Mouse (Mus musculus) limb, embryonic 14.5 days (tissue): Measurements from ENCODE around the gene Kirrel3. TPM values are rescaled to one million over a fixed set of nuclear protein-coding genes. Genes with fewer than 3 reads are reported as not detected.

Source experiments
- ATAC-seq: fragments of 200-750 bp; cut with Nextera tagmentation; 2 replicates; pipeline ENCODE4 v1.8.0; 2017; ENCODE audit warnings: low read depth, moderate number of reproducible peaks, moderate TSS enrichment; ENCODE audit not compliant: low FRiP score
- DNase-seq: peaks from one replicate; pipeline ENCODE4 v3.0.0-alpha.2; 2015; ENCODE audit warnings: low spot score
- H3K27ac ChIP-seq: fragments of 300-500 bp; sonication (generic); replicated peaks from 2 replicates; pipeline ENCODE4 v1.5.1; 2014; ENCODE audit warnings: low read depth, mild to moderate bottlenecking, low read length, moderate library complexity, mixed read lengths
- H3K27me3 ChIP-seq: fragments of 300-500 bp; sonication (generic); 2 replicates; pipeline ENCODE4 v1.6.1; 2014; ENCODE audit warnings: low read length, mixed read lengths; ENCODE audit not compliant: control insufficient read depth, insufficient read depth
- H3K36me3 ChIP-seq: fragments of 300-500 bp; sonication (generic); 2 replicates; pipeline ENCODE4 v1.6.1; 2014; ENCODE audit warnings: mild to moderate bottlenecking, low read length, moderate library complexity, mixed read lengths; ENCODE audit not compliant: control insufficient read depth, insufficient read depth
- H3K4me1 ChIP-seq: fragments of 300-500 bp; sonication (generic); 2 replicates; pipeline ENCODE4 v1.6.1; 2014; ENCODE audit warnings: antibody characterized with exemption, low read length, mixed read lengths; ENCODE audit not compliant: control insufficient read depth, insufficient read depth
- H3K4me2 ChIP-seq: fragments of 300-500 bp; sonication (generic); replicated peaks from 2 replicates; pipeline ENCODE4 v1.6.1; 2014; ENCODE audit warnings: low read depth, mild to moderate bottlenecking, low read length, moderate library complexity; ENCODE audit not compliant: severe bottlenecking
- H3K4me3 ChIP-seq: fragments of 300-500 bp; sonication (generic); replicated peaks from 2 replicates; pipeline ENCODE4 v1.5.1; 2014; ENCODE audit warnings: low read length
- H3K9ac ChIP-seq: fragments of 300-500 bp; sonication (generic); 2 replicates; pipeline ENCODE4 v1.6.1; 2014; ENCODE audit warnings: mild to moderate bottlenecking, low read depth, low read length, moderate library complexity; ENCODE audit not compliant: severe bottlenecking
- H3K9me3 ChIP-seq: fragments of 300-500 bp; sonication (generic); 2 replicates; pipeline ENCODE4 v1.6.1; 2016; ENCODE audit warnings: low read length; ENCODE audit not compliant: control insufficient read depth
- POLR2A ChIP-seq: fragments of 200-500 bp; IDR thresholded peaks from 2 replicates; pipeline ENCODE4 v1.8.0; 2012; ENCODE audit warnings: inconsistent platforms, mild to moderate bottlenecking, moderate library complexity, borderline replicate concordance; ENCODE audit not compliant: insufficient read depth, insufficient read length; ENCODE audit errors: extremely low read depth
- WGBS: fragments of 180-500 bp; shearing (Covaris S2); extraction: QIAGEN DNeasy Blood & Tissue Kit; methylation state at CpG from one replicate; pipeline ENCODE4 v1.1.7; 2014; 5-methylcytosine and 5-hydroxymethylcytosine counted together
- polyA plus RNA-seq, 2 experiments: library from polyadenylated mRNA; depleted of rRNA in 1 of 2; stranded (reverse) in 1 of 2; unstranded in 1 of 2; fragments of >200 nt; fragmentation: Nextera tagmentation in 1 of 2; extraction: Ambion mirVana in 1 of 2; gene quantifications; 2 replicates each; pipeline versions ENCODE4 v1.2.1 to v1.2.3; 2012 to 2014

Kirrel3 gene
- polyA plus RNA-seq, 2 experiments = 10.1 to 14.6 TPM

- Histone ChIP-seq H3K36me3 (no peaks in the 10 kb centered on the region), H3K27me3 (no peaks in the 10 kb centered on the region), H3K4me2 (no peak overlapping the region), H3K4me1 (peaks cover 2% of the 10 kb centered on the region; the same call in 1 of the 2 replicates), H3K4me3 (no peak overlapping the region), H3K9ac (no peak overlapping the region), H3K27ac (no peak overlapping the region), H3K9me3 (no peaks in the 10 kb centered on the region)
- WGBS = 43% methylated on average over 4 of the region's 4 CpGs
- DNase-seq (no peak), ATAC-seq (no peak)
- no peak for TF ChIP-seq POLR2A
Observed at GRCm38 (mm10) chr9:34706350-34706873, 220.7 kb downstream of the Kirrel3 start.

DNA sequence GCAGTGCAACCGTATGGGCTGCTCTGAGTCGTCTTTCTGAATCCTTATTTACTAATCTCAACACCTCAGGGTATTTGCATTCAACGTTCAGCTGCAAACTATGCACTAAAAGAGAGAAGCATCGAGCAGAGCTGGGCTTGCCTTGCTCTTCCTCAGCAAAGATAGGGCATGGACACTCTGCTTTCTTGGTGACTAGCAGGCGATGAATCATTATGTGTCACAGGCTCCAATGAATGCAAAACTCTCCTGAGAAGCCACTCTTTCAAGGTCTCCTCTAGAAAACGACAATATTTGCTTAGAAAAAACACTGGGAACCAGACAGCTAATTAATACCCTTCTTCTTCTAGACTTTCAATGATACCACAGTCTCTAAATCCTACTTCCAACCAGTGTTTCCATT is 223.0 kb downstream of the Kirrel3 start:
- H3K4me2 ChIP-seq = no peak overlapping the region
- no peak overlapping the region for H3K27ac ChIP-seq
- ATAC-seq = no peak
- 79% methylated on average over 6 of the region's 6 CpGs for WGBS
- no peak overlapping the region for H3K4me3 ChIP-seq
- H3K9me3 ChIP-seq = no peaks in the 10 kb centered on the region
- TF ChIP-seq POLR2A = no peak
- H3K9ac ChIP-seq = no peak overlapping the region
- H3K4me1 ChIP-seq = peaks cover 2% of the 10 kb centered on the region; the same call in 1 of the 2 replicates
- no peaks in the 10 kb centered on the region for H3K27me3 ChIP-seq
- no peak for DNase-seq
- no peaks in the 10 kb centered on the region for H3K36me3 ChIP-seq

DNA sequence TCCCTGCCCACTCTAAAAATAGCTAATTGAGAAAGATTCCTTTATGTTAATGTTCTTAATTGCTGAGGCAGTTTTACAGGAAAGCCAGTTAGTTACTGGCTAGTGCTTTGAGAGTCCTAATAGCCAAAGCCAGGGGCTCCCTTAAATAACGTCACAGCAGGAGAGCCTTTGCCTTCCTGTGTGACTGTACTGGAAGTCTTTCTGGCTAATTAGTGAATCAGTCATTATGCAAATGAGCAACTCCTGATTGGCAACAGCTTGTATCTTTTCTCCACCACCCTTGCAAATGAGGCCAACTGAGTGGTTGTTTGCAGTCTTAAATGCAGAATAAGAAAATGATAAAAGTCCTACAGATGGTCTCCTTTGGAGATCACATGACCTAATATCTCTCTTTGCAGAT is 226.3 kb downstream of the Kirrel3 start:
- Histone ChIP-seq H3K9ac (no peak overlapping the region), H3K27ac (no peak overlapping the region), H3K4me3 (no peak overlapping the region), H3K27me3 (no peaks in the 10 kb centered on the region), H3K4me1 (no peaks in the 10 kb centered on the region), H3K36me3 (no peaks in the 10 kb centered on the region), H3K9me3 (no peaks in the 10 kb centered on the region), H3K4me2 (no peak overlapping the region)
- no peak for TF ChIP-seq POLR2A
- ATAC-seq = no peak
- WGBS = 21% methylated on average over 1 of the region's 1 CpGs
- no peak for DNase-seq

- WGBS = 81% methylated on average over 4 of the region's 4 CpGs
- no peak overlapping the region for H3K4me3 ChIP-seq
- H3K9me3 ChIP-seq = no peaks in the 10 kb centered on the region
- no peak overlapping the region for H3K4me2 ChIP-seq
- H3K9ac ChIP-seq = no peak overlapping the region
- H3K4me1 ChIP-seq = no peaks in the 10 kb centered on the region
- no peak for ATAC-seq
- H3K36me3 ChIP-seq = no peaks in the 10 kb centered on the region
- no peak for TF ChIP-seq POLR2A
- H3K27me3 ChIP-seq = no peaks in the 10 kb centered on the region
- no peak overlapping the region for H3K27ac ChIP-seq
- DNase-seq = no peak
Observed at GRCm38 (mm10) chr9:34712996-34713395, 227.3 kb downstream of the Kirrel3 start.

DNA sequence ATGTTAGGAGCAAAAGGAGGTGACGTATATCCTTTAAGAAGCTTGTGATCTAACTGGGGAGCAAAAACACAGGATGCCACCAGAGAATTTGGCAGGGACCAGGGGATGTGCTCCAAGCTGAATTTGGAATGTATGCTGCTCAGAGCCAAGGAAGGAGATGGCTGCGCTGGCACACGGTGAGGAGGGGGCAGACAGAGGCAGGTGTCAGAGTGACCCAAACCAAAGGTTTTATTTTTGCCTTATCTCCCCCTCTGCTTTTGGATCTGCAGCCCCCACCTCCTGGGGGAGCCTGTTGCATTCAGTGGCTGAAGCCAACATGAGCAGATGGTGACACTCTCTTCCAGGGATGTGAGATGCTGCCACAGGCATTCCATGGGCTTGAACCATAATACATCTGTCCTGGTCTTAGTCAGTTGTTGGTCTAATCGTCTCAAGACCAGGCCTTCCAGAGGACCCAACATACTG is 227.8 kb downstream of the Kirrel3 start:
- no peak for TF ChIP-seq POLR2A
- DNase-seq = no peak
- no peak overlapping the region for H3K4me3 ChIP-seq
- H3K9me3 ChIP-seq = no peaks in the 10 kb centered on the region
- H3K4me1 ChIP-seq = no peaks in the 10 kb centered on the region
- 90% methylated on average over 4 of the region's 4 CpGs for WGBS
- H3K9ac ChIP-seq = no peak overlapping the region
- H3K4me2 ChIP-seq = no peak overlapping the region
- H3K27me3 ChIP-seq = no peaks in the 10 kb centered on the region
- no peak for ATAC-seq
- no peaks in the 10 kb centered on the region for H3K36me3 ChIP-seq
- no peak overlapping the region for H3K27ac ChIP-seq
